Mouse (Mus musculus): ENCODE results near the gene Mmp19. TPM values are rescaled to one million over a fixed set of nuclear protein-coding genes. Genes with fewer than 3 reads are reported as not detected.

Mmp19 gene
- polyA plus RNA-seq, 1 experiment from 2014 or later, result 13.5 TPM

- no peak for ATAC-seq
- no peaks in the 10 kb centered on the region for H3K9me3 ChIP-seq (ENCODE audit: low read length)
- DNase-seq, result no peak
- peak overlapping the region; percentile 98 for H3K27ac ChIP-seq (ENCODE audit: low read depth)
- 14% methylated on average over 6 of the region's 6 CpGs for WGBS (ENCODE audit: insufficient replicate concordance)
- H3K27me3 ChIP-seq (ENCODE audit: insufficient read depth, low read length), result no peaks in the 10 kb centered on the region
- H3K36me3 ChIP-seq (replicated peaks; ENCODE audit: insufficient read depth, low read length), result 0 out of 2 replicates have a peak, but pooled peaks cover 9% of the 10 kb centered on the region
- peaks cover 27% of the 10 kb centered on the region for H3K4me1 ChIP-seq (ENCODE audit: insufficient read depth)
- peak overlapping the region; percentile 100 for H3K4me2 ChIP-seq (ENCODE audit: low read depth, low read length)
- no peak for TF ChIP-seq EP300 (IDR thresholded peaks at IDR 0.05; ENCODE audit: low read depth)
- no peak for TF ChIP-seq CTCF (IDR thresholded peaks at IDR 0.05; ENCODE audit: low read depth)
- peak overlapping the region; percentile 95 for H3K4me3 ChIP-seq (ENCODE audit: low read depth, low read length)
- peak overlapping the region; percentile 91 for H3K9ac ChIP-seq (replicated peaks)
Observed at GRCm38 (mm10) chr10:128803361-128803760, 12.7 kb downstream of the Mmp19 start.

DNA sequence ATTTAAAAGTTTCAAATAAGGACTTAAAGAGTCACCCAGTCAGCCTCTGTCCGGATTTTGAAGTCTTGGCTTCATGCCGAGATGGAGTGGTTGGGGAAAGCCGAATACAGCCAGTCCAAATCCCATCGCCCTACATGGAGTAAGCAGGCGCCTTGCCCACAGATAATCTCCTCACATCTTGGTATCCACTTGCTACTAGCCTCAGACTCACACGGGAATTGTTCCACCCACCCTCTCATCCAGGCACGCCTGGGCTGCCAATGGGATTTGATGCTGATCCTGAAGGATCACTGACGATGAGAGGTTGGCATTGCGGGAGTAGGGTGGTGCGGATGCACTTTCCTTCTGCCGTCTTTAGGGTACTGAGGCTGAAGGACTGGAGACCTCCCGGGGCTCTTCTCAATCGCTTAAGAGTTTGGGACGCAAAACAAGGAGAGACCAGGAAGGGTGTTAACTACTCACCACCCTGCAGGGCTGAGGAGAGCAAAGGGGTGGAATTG, 13.1 kb downstream of the Mmp19 start, which contains the start of gene Dnajc14:
TSS of gene Dnajc14 (plus strand) at position 292 of the 500 bp plus-strand sequence.
- peak within 1 kb of the TSS; percentile 100 for H3K4me2 ChIP-seq (ENCODE audit: low read depth, low read length)
- peaks cover 30% of the 10 kb centered on the region for H3K4me1 ChIP-seq (ENCODE audit: insufficient read depth)
- peak within 1 kb of the TSS; percentile 95 for H3K4me3 ChIP-seq (ENCODE audit: low read depth, low read length)
- DNase-seq, result peak; percentile 33
- no peaks in the 10 kb centered on the region for H3K9me3 ChIP-seq (ENCODE audit: low read length)
- peak within 1 kb of the TSS; percentile 91 for H3K9ac ChIP-seq (replicated peaks)
- TF ChIP-seq EP300 (IDR thresholded peaks at IDR 0.05; ENCODE audit: low read depth) (no peak), CTCF (IDR thresholded peaks at IDR 0.05; ENCODE audit: low read depth) (no peak)
- ATAC-seq, result no peak
- peak within 1 kb of the TSS; percentile 98 for H3K27ac ChIP-seq (ENCODE audit: low read depth)
- peaks cover 6% of the 10 kb centered on the region; the same call in 1 of the 2 replicates for H3K36me3 ChIP-seq (replicated peaks; ENCODE audit: insufficient read depth, low read length)
- WGBS (ENCODE audit: insufficient replicate concordance), result 2% methylated on average over 14 of the region's 14 CpGs
- H3K27me3 ChIP-seq (ENCODE audit: insufficient read depth, low read length), result no peaks in the 10 kb centered on the region

DNA sequence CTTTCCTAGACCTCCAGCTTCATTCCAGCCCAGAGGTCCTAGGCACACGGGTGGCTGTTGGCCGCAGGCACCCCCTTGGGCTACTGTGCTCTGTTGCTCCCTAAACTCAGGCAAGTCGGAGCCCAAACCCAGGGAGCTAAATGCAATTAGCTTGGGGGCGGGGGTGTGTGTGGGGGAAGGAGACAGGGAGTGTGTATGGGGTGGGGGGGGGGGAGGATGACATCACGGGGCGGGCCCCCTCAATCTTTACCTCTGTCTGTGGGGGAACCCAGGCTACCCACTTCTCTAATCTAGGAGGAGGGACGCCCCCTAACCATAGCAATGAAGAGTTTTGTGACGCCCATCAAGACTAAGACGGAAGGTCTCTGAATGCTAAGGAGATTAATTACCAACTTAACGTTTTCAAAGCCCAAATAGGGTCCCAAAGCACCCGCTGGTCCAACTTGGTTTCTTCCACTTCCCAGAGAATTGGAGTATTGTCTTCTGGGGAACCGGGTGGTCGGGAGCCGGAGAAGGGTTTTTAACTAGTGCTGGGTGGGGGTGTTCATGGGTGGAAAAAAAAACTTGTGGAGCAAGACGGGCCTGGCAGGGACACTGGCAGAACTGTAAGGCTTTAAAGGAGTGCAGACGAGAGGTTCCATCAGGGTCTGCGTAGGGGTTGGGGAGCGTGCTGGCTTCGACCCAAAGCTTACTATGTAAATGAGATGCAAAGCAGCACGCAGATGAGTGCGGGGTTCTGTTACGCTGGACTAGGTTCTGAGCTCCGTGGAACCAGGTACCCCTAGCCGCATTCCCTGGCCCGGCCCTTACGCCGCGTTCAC, 13.8 kb downstream of the Mmp19 start, which contains the start of gene Tmem198b:
TSS of gene Tmem198b (minus strand) at position 100 of the 821 bp plus-strand sequence.
- Histone ChIP-seq H3K27ac (ENCODE audit: low read depth) (peak within 1 kb of the TSS; percentile 98), H3K27me3 (ENCODE audit: insufficient read depth, low read length) (no peaks in the 10 kb centered on the region), H3K4me2 (ENCODE audit: low read depth, low read length) (peak within 1 kb of the TSS; percentile 100), H3K4me3 (ENCODE audit: low read depth, low read length) (peak within 1 kb of the TSS; percentile 95), H3K9ac (replicated peaks) (peak within 1 kb of the TSS; percentile 91), H3K4me1 (ENCODE audit: insufficient read depth) (peaks cover 31% of the 10 kb centered on the region), H3K9me3 (ENCODE audit: low read length) (no peaks in the 10 kb centered on the region), H3K36me3 (replicated peaks; ENCODE audit: insufficient read depth, low read length) (peaks cover 8% of the 10 kb centered on the region)
- DNase-seq, result peak; percentile 67
- peak; percentile 47 for ATAC-seq
- WGBS (ENCODE audit: insufficient replicate concordance), result under 1% methylated on average over 27 of the region's 28 CpGs
- TF ChIP-seq EP300 (IDR thresholded peaks at IDR 0.05; ENCODE audit: low read depth), result no peak
- TF ChIP-seq CTCF (IDR thresholded peaks at IDR 0.05; ENCODE audit: low read depth), result no peak

- Histone ChIP-seq H3K4me1 (ENCODE audit: insufficient read depth) (peaks cover 31% of the 10 kb centered on the region), H3K36me3 (replicated peaks; ENCODE audit: insufficient read depth, low read length) (peaks cover 10% of the 10 kb centered on the region), H3K9ac (replicated peaks) (peak overlapping the region; percentile 91), H3K27me3 (ENCODE audit: insufficient read depth, low read length) (no peaks in the 10 kb centered on the region), H3K9me3 (ENCODE audit: low read length) (no peaks in the 10 kb centered on the region), H3K4me3 (ENCODE audit: low read depth, low read length) (peak overlapping the region; percentile 95), H3K27ac (ENCODE audit: low read depth) (peak overlapping the region; percentile 98), H3K4me2 (ENCODE audit: low read depth, low read length) (peak overlapping the region; percentile 100)
- TF ChIP-seq EP300 (IDR thresholded peaks at IDR 0.05; ENCODE audit: low read depth) (peak; percentile 51; the same call in 1 of the 2 replicates), CTCF (IDR thresholded peaks at IDR 0.05; ENCODE audit: low read depth) (peak; percentile 55)
- DNase-seq (peak; percentile 99), ATAC-seq (peak; percentile 96)
- under 1% methylated on average over 70 of the region's 70 CpGs for WGBS (ENCODE audit: insufficient replicate concordance)
Observed at GRCm38 (mm10) chr10:128805092-128806000, 14.6 kb downstream of the Mmp19 start.

GRCm38 (mm10) chr10:128806086-128806485, 15.4 kb downstream of the Mmp19 start:
- Histone ChIP-seq H3K27ac (ENCODE audit: low read depth) (peak overlapping the region; percentile 98; the same call in 1 of the 2 replicates), H3K9me3 (ENCODE audit: low read length) (no peaks in the 10 kb centered on the region), H3K9ac (replicated peaks) (peak overlapping the region; percentile 91), H3K4me1 (ENCODE audit: insufficient read depth) (peaks cover 31% of the 10 kb centered on the region), H3K36me3 (replicated peaks; ENCODE audit: insufficient read depth, low read length) (peaks cover 11% of the 10 kb centered on the region), H3K4me3 (ENCODE audit: low read depth, low read length) (peak overlapping the region; percentile 95), H3K27me3 (ENCODE audit: insufficient read depth, low read length) (no peaks in the 10 kb centered on the region), H3K4me2 (ENCODE audit: low read depth, low read length) (peak overlapping the region; percentile 100)
- DNase-seq (no peak), ATAC-seq (no peak)
- TF ChIP-seq CTCF (IDR thresholded peaks at IDR 0.05; ENCODE audit: low read depth), result no peak
- 55% methylated on average over 6 of the region's 6 CpGs for WGBS (ENCODE audit: insufficient replicate concordance)
